Mouse (Mus musculus) spleen, postnatal 4 days (tissue): ENCODE measurements around the gene H3f3a.
"Not testable (repeated sequence)": the region's sequence is repeated elsewhere in the genome, so short reads cannot be mapped to it uniquely, and the experiment has no call there.

ENCODE experiments used
- DNase-seq, 2 experiments: peaks; one replicate each; pipeline ENCODE4 v3.0.0; 2022; ENCODE audit warnings: low spot score in 2 of 2

H3f3a gene

GRCm38 (mm10) chr1:180813885-180814740, at the start of gene H3f3a:
Gene H3f3a (minus strand): TSS chr1:180813943.
- DNase-seq, result peak; percentile 89 to 94

GRCm38 (mm10) chr1:180860030-180860429, 46.3 kb upstream of the H3f3a start:
- no peak for DNase-seq

GRCm38 (mm10) chr1:180858763-180859162, 45.0 kb upstream of the H3f3a start:
- DNase-seq, result no peak

- peak; percentile 100 for DNase-seq
Measured at GRCm38 (mm10) chr1:180850316-180851270, 36.9 kb upstream of the H3f3a start, which contains the start of gene Sde2. Gene Sde2 (plus strand): TSS chr1:180851127.

- DNase-seq, result no peak
Measured at GRCm38 (mm10) chr1:180849701-180850301, 36.1 kb upstream of the H3f3a start.

- DNase-seq, result peak; percentile 62 to 84
Measured at GRCm38 (mm10) chr1:180848511-180849241, 34.9 kb upstream of the H3f3a start.

GRCm38 (mm10) chr1:180848114-180848510, 34.4 kb upstream of the H3f3a start:
- peak; percentile 71 to 79 for DNase-seq

GRCm38 (mm10) chr1:180841561-180842300, 28.0 kb upstream of the H3f3a start:
- no peak for DNase-seq

GRCm38 (mm10) chr1:180839201-180839910, 25.6 kb upstream of the H3f3a start:
- peak in 1 of 2 experiments; percentile 56 for DNase-seq

GRCm38 (mm10) chr1:180838014-180838413, 24.3 kb upstream of the H3f3a start:
- no peak for DNase-seq

GRCm38 (mm10) chr1:180837186-180837585, 23.4 kb upstream of the H3f3a start:
- no peak for DNase-seq

GRCm38 (mm10) chr1:180836467-180836866, 22.7 kb upstream of the H3f3a start:
- DNase-seq, result not testable (repeated sequence)

GRCm38 (mm10) chr1:180835273-180836015, 21.7 kb upstream of the H3f3a start:
- DNase-seq, result no peak

GRCm38 (mm10) chr1:180830588-180831346, 17.0 kb upstream of the H3f3a start:
- DNase-seq, result no peak

- DNase-seq, result peak in 1 of 2 experiments; percentile 53
Measured at GRCm38 (mm10) chr1:180830175-180830574, 16.4 kb upstream of the H3f3a start.

- DNase-seq, result peak; percentile 55 to 76
Measured at GRCm38 (mm10) chr1:180829775-180830174, 16.0 kb upstream of the H3f3a start.

GRCm38 (mm10) chr1:180826634-180827033, 12.9 kb upstream of the H3f3a start:
- no peak for DNase-seq

GRCm38 (mm10) chr1:180824721-180825120, 11.0 kb upstream of the H3f3a start:
- DNase-seq, result peak; percentile 65 to 81
